Mouse (Mus musculus): ENCODE measurements around the gene Lemd1. TPM values are rescaled to one million over a fixed set of nuclear protein-coding genes. Genes with fewer than 3 reads are reported as not detected.
"Not testable (repeated sequence)": the region's sequence is repeated elsewhere in the genome, so short reads cannot be mapped to it uniquely, and the experiment has no call there.

Gene Lemd1
- polyA plus RNA-seq, 1 experiment: not detected

DNA sequence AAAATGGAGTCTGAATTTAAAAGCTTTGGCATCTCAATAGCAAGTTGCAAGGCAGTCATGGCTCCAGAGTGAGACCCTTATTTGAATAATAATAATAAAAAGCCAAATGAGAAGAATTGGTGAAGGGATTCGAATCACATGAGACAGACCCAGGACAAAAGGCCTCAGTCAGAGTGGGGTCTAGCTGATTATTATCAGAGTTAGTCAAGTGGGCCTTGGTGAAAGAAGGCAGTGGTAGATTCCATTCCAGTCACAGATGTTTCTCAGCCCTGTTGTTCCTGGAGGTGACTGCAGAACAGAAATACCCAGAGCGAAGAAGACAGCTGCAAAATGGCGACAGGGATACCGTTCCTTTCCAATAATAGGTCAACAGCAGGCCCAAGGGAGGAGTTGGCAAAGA, 72.4 kb downstream of the Lemd1 start:
- peaks cover 8% of the 10 kb centered on the region for H3K4me1 ChIP-seq (ENCODE audit: control insufficient read depth, insufficient read depth, low read length)
- no peak overlapping the region for H3K4me3 ChIP-seq (ENCODE audit: insufficient read depth, low read length)
- H3K27ac ChIP-seq (ENCODE audit: insufficient read depth, low read length): no peak overlapping the region
- TF ChIP-seq POLR2A (IDR thresholded peaks at IDR 0.05; ENCODE audit: low read depth, low read length) (no peak), CTCF (IDR thresholded peaks at IDR 0.05; ENCODE audit: borderline replicate concordance, insufficient read depth, low read length) (no peak)

DNA sequence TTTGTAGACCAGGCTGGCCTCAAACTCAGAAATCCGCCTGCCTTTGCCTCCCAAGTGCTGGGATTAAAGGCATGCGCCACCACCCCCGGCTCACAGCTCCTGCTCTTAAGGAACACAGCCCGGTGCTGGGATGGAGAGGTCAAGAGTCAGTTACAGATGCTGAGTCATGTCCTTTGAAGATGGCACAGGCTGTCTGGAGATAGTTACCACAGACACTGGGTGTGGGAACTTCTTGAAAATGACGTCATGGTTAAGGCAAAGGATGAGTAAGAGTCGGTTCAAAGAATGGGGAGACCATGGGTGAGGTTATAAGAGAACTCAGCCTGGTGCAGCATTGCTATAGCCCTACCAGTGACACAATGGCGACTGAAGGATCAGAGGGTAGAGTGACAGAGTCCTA, 73.3 kb downstream of the Lemd1 start:
- Histone ChIP-seq H3K4me1 (ENCODE audit: control insufficient read depth, insufficient read depth, low read length) (peaks cover 8% of the 10 kb centered on the region), H3K4me3 (ENCODE audit: insufficient read depth, low read length) (no peak overlapping the region), H3K27ac (ENCODE audit: insufficient read depth, low read length) (no peak overlapping the region)
- TF ChIP-seq CTCF (IDR thresholded peaks at IDR 0.05; ENCODE audit: borderline replicate concordance, insufficient read depth, low read length): no peak

DNA sequence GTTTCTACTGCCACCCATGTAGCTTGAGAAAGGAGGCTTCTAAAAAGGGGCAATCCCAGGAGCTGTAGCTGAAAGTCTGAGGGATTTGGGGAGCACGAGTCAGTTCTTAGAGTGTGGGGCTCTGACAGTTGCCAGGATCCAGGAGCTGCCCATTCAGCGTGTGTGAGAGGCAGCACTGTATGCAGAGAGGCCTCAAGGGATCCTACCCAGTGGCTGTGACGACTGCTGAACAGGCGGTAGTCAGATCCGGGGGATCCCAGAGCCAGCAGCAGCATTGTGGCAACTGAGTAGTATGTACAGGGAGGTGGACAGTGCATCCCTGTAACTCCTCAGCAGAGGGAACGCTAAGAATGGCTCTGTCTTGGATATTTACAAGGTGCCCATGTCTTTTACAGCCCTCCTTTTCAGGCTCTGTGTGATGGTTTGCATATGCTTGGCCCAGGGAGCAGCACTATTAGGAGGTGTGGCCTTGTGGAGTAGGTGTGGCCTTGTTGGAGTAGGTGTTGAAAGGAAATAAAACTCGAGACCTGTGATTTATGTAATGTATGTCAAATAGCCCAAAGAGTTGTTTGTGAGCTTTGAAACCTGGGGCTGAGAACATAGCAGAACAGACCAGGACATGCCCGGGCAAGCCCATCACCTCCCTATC, 74.1 kb downstream of the Lemd1 start:
- no peak overlapping the region for H3K4me3 ChIP-seq (ENCODE audit: insufficient read depth, low read length)
- TF ChIP-seq CTCF (IDR thresholded peaks at IDR 0.05; ENCODE audit: borderline replicate concordance, insufficient read depth, low read length) (no peak), POLR2A (IDR thresholded peaks at IDR 0.05; ENCODE audit: low read depth, low read length) (no peak)
- peaks cover 8% of the 10 kb centered on the region for H3K4me1 ChIP-seq (ENCODE audit: control insufficient read depth, insufficient read depth, low read length)
- H3K27ac ChIP-seq (ENCODE audit: insufficient read depth, low read length): no peak overlapping the region

DNA sequence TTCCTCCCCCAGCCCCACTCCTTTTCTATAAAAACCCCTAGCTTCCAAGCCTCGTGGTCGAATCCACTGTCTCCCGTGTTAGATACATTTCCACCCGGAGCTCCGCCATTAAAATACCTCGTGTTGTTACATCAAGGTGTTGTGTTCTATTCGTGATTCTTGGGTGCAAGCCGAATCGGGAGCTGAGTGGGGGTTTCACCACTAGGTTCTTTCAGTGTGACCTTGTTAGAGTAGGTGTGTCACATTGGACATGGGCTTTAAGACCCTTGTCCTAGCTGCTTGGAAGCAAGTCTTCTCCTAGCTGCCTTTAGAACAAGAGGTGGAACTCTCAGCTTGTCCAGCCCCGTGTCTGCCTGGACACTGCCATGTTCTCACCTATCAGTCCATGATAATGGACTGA, 74.7 kb downstream of the Lemd1 start:
- H3K4me3 ChIP-seq (ENCODE audit: insufficient read depth, low read length): no peak overlapping the region
- no peak overlapping the region for H3K27ac ChIP-seq (ENCODE audit: insufficient read depth, low read length)
- TF ChIP-seq POLR2A (IDR thresholded peaks at IDR 0.05; ENCODE audit: low read depth, low read length) (no peak), CTCF (IDR thresholded peaks at IDR 0.05; ENCODE audit: borderline replicate concordance, insufficient read depth, low read length) (no peak)
- H3K4me1 ChIP-seq (ENCODE audit: control insufficient read depth, insufficient read depth, low read length): peaks cover 8% of the 10 kb centered on the region

DNA sequence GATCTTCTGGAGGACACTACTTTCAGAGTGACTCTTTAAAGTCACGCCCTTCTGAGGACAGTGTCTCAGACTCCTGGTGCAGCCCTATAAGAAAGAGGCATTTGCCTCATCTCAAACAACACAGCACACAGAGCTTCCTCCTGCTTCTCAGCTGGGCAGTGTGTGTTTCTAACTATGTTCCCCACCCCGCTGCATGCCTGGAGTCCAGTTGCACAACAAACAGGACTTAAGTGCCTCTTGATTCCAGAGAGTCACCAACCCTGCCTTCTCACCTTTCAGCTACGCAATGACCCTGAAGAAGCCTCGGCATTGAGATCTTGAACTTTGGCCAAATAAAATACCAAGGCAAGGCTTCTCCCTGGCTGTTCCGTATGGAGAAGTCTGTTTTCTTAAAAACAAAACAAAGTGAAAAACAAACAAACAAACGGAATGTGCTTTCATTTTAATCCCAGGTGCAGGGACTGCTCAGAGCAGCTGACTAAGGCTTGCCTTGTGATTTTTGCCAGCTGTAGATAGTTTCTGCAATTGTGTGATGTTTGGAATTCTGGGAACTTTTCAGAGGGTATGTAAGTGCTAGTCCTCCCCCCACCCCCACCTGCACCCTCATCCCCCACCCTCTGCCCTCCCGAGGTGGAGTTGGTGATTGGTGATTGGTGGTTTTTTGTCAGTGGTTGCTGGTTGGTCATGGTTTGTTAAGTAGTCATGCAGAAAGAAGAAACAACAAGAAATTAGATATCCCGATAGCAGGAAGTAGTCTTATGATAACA, 75.7 kb downstream of the Lemd1 start:
- Histone ChIP-seq H3K4me3 (ENCODE audit: insufficient read depth, low read length) (no peak overlapping the region), H3K4me1 (ENCODE audit: control insufficient read depth, insufficient read depth, low read length) (peaks cover 8% of the 10 kb centered on the region), H3K27ac (ENCODE audit: insufficient read depth, low read length) (no peak overlapping the region)
- TF ChIP-seq CTCF (IDR thresholded peaks at IDR 0.05; ENCODE audit: borderline replicate concordance, insufficient read depth, low read length) (no peak), POLR2A (IDR thresholded peaks at IDR 0.05; ENCODE audit: low read depth, low read length) (no peak)

DNA sequence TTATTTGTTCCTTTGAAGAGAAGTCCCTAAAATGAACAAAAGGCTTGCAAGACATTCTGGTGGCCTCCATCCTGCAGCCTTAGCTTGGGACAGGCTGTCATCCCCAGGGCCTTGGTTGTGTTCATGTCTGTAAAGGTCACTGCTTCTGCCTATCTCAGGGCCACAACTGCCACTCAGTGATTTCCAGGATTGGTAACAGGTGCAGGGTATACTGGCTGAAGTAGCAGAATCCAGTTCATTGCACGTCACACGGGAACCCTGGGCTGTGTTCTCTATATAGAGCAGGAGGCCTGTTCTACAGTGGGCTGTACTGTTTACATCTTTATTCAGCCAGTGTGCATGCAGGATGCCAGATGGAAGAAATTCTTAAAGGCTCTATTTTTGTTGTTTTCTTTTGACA, 76.7 kb downstream of the Lemd1 start:
- TF ChIP-seq POLR2A (IDR thresholded peaks at IDR 0.05; ENCODE audit: low read depth, low read length): no peak
- no peak for TF ChIP-seq CTCF (IDR thresholded peaks at IDR 0.05; ENCODE audit: borderline replicate concordance, insufficient read depth, low read length)
- no peak overlapping the region for H3K27ac ChIP-seq (ENCODE audit: insufficient read depth, low read length)

DNA sequence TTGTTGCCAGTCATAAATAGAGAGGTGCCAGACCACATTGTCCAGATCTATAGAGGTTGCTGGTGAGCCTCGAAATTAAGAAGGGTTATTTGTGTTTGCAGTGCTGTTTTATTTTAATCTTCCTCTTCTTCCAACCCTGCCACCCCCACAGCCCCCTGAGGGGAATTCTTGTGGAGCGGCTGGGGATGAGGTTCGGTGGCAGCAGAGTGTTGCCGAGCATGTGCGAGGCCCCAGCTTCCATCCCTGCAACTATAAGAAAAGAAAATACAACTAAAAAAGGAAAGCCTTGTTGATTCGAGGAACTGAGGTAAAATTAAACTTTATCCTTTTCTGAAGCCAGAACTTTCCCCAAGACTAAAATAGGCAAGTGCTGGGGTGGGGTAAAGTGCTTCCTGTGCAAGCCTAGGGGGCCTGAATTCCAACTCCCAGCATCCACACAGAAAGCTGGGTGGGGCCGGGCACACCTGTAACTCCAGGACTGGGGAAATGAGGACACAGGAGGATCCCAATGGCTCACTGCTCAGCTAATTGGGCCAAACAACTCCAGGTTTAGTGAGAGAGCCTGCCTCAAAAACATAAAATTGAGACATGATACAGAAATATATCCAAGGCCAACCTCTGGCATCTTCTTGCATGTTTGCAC, 77.3 kb downstream of the Lemd1 start:
- H3K27ac ChIP-seq (ENCODE audit: insufficient read depth, low read length): no peak overlapping the region
- H3K4me1 ChIP-seq (ENCODE audit: control insufficient read depth, insufficient read depth, low read length): peaks cover 8% of the 10 kb centered on the region
- H3K4me3 ChIP-seq (ENCODE audit: insufficient read depth, low read length): no peak overlapping the region
- TF ChIP-seq POLR2A (IDR thresholded peaks at IDR 0.05; ENCODE audit: low read depth, low read length) (no peak), CTCF (IDR thresholded peaks at IDR 0.05; ENCODE audit: borderline replicate concordance, insufficient read depth, low read length) (no peak)

More for the DNA sequence above, 76.7 kb downstream of the Lemd1 start:
- Histone ChIP-seq H3K4me3 (ENCODE audit: insufficient read depth, low read length) (no peak overlapping the region), H3K4me1 (ENCODE audit: control insufficient read depth, insufficient read depth, low read length) (peaks cover 8% of the 10 kb centered on the region)

DNA sequence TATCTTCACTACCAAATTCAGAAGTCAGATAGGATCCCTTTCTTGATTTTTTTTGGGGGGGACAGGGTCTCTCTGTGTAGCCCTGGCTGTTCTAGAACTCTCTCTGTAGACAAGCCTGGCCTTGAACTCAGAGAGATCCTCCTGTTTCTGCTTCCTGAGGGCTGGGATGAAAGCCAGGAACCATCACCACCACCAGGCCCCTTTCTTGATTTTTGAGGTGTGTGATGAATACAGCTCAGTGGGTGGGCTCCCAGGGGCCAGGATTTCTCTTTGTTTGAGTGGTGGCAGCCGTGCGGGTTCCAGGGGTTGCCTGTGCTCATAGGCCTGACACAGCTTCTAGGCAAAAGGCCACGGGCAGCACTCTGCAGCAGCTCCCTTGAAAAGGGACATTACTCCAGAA, 80.0 kb downstream of the Lemd1 start:
- H3K4me1 ChIP-seq (ENCODE audit: control insufficient read depth, insufficient read depth, low read length): peaks cover 6% of the 10 kb centered on the region
- no peak overlapping the region for H3K4me3 ChIP-seq (ENCODE audit: insufficient read depth, low read length)
- TF ChIP-seq CTCF (IDR thresholded peaks at IDR 0.05; ENCODE audit: borderline replicate concordance, insufficient read depth, low read length): no peak
- no peak for TF ChIP-seq POLR2A (IDR thresholded peaks at IDR 0.05; ENCODE audit: low read depth, low read length)
- H3K27ac ChIP-seq (ENCODE audit: insufficient read depth, low read length): no peak overlapping the region

DNA sequence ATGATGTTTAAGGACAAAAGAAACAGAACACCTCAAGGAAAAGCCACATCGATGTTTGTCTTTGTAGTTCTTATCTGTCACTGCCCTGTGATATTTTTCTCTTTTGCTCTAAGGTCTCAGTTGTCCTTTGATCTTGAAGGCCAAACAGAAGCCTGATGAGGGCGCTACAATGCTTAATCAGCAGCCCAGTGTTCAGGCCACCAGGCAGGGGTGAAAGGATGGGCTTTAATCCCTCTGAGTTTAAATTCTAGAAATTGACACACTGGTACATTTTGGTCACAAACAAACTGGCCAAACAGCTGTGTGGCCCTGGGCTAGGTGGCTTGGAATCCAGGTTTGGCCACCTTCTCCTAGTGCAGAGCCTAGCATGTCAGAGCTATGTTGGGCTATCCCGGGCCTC, 85.5 kb downstream of the Lemd1 start:
- TF ChIP-seq POLR2A (IDR thresholded peaks at IDR 0.05; ENCODE audit: low read depth, low read length): no peak
- no peak for TF ChIP-seq CTCF (IDR thresholded peaks at IDR 0.05; ENCODE audit: borderline replicate concordance, insufficient read depth, low read length)
- H3K4me3 ChIP-seq (ENCODE audit: insufficient read depth, low read length): no peak overlapping the region
- H3K4me1 ChIP-seq (ENCODE audit: control insufficient read depth, insufficient read depth, low read length): 0 out of 2 replicates have a peak, but pooled peaks cover 5% of the 10 kb centered on the region
- H3K27ac ChIP-seq (ENCODE audit: insufficient read depth, low read length): no peak overlapping the region

DNA sequence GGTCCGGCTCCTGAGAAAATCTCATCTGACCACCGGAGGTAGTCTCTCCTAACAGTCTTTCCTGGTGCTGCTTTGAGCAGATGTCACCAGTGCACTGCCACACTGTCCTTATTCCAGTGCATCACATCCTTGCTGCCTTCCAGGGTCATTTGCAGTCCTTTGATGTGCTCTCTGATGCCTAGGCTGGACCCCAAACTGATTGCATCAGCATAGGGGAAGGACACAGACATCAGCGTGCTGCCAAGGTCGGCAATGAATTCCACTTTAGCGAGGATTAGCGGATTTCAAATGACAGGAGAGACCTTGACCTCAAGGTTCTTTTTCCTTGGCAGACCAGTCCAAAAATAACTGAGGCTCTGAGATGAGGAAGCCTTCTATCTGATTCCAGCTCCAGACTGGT, 85.9 kb downstream of the Lemd1 start:
- 0 out of 2 replicates have a peak, but pooled peaks cover 5% of the 10 kb centered on the region for H3K4me1 ChIP-seq (ENCODE audit: control insufficient read depth, insufficient read depth, low read length)
- H3K27ac ChIP-seq (ENCODE audit: insufficient read depth, low read length): no peak overlapping the region
- TF ChIP-seq CTCF (IDR thresholded peaks at IDR 0.05; ENCODE audit: borderline replicate concordance, insufficient read depth, low read length): no peak
- TF ChIP-seq POLR2A (IDR thresholded peaks at IDR 0.05; ENCODE audit: low read depth, low read length): no peak
- no peak overlapping the region for H3K4me3 ChIP-seq (ENCODE audit: insufficient read depth, low read length)

DNA sequence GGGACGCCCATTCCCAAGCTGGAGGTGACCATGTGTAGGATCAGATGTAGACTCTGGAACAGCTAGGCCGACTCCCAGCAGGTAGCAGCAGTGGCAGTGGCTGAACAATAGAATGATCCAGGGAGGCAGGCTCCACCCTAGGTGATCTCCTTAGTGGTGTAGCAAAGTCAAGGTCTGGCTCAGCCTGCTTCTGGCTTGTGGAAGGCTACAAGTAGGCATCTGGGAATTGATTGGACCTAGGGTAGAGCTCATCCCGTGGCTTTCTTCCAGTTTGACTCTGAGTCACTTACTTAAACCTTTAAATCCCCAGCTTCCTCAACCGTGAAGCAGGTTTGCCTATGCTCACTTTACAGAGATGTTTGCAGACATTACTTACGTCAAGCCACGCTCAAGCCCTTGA, 89.4 kb downstream of the Lemd1 start:
- H3K4me1 ChIP-seq (ENCODE audit: control insufficient read depth, insufficient read depth, low read length); H3K27ac ChIP-seq (ENCODE audit: insufficient read depth, low read length); H3K4me3 ChIP-seq (ENCODE audit: insufficient read depth, low read length): not testable (repeated sequence)
